Mouse (Mus musculus) liver, postnatal 0 days (tissue): ENCODE data around the gene Vmn2r16. TPM values are rescaled to one million over a fixed set of nuclear protein-coding genes. Genes with fewer than 3 reads are reported as not detected.

Source experiments
- ATAC-seq: fragments of 200-750 bp; cut with Nextera tagmentation; 2 replicates; pipeline ENCODE4 v1.8.0; 2017; ENCODE audit warnings: mild to moderate bottlenecking, moderate library complexity
- DNase-seq: peaks from one replicate; pipeline ENCODE4 v3.0.0-alpha.2; 2016
- H3K27ac ChIP-seq: fragments of 300-500 bp; sonication (generic); 2 replicates; pipeline ENCODE4 v1.5.1; 2014; ENCODE audit warnings: antibody characterized with exemption, moderate library complexity, mild to moderate bottlenecking, low read depth
- H3K27me3 ChIP-seq: fragments of 300-500 bp; sonication (generic); 2 replicates; pipeline ENCODE4 v1.6.1; 2014; ENCODE audit warnings: low read length, control low read depth, mixed read lengths; ENCODE audit not compliant: insufficient read depth
- H3K36me3 ChIP-seq: fragments of 300-500 bp; sonication (generic); replicated peaks from 2 replicates; pipeline ENCODE4 v1.6.1; 2014; ENCODE audit warnings: mild to moderate bottlenecking, control low read depth, low read length, moderate library complexity, mixed read lengths; ENCODE audit not compliant: insufficient read depth
- H3K4me1 ChIP-seq: fragments of 300-500 bp; sonication (generic); 2 replicates; pipeline ENCODE4 v1.6.1; 2014; ENCODE audit warnings: antibody characterized with exemption, mild to moderate bottlenecking, control low read depth; ENCODE audit not compliant: insufficient read depth
- H3K4me2 ChIP-seq: fragments of 300-500 bp; sonication (generic); 2 replicates; pipeline ENCODE4 v1.6.1; 2014; ENCODE audit warnings: low read depth, mild to moderate bottlenecking, low read length, moderate library complexity, mixed read lengths
- H3K4me3 ChIP-seq: fragments of 300-500 bp; sonication (generic); 2 replicates; pipeline ENCODE4 v1.5.1; 2014; ENCODE audit warnings: low read depth, low read length
- H3K9ac ChIP-seq: fragments of 300-500 bp; sonication (generic); replicated peaks from 2 replicates; pipeline ENCODE4 v1.6.1; 2014; ENCODE audit warnings: mild to moderate bottlenecking, moderate library complexity
- H3K9me3 ChIP-seq: fragments of 300-500 bp; sonication (generic); 2 replicates; pipeline ENCODE4 v1.6.1; 2016; ENCODE audit warnings: mild to moderate bottlenecking, control low read depth, low read length, mixed read lengths
- CTCF ChIP-seq: sonication (generic); IDR thresholded peaks from 2 replicates; pipeline ENCODE4 v1.5.1; 2016; ENCODE audit warnings: antibody characterized with exemption, low read depth
- EP300 ChIP-seq: IDR thresholded peaks from 2 replicates; pipeline ENCODE4 v1.6.1; 2016; ENCODE audit warnings: antibody characterized with exemption, low read depth, mild to moderate bottlenecking
- WGBS: fragments of 180-500 bp; shearing (Covaris S2); extraction: QIAGEN DNeasy Blood & Tissue Kit; methylation state at CpG from one replicate; pipeline ENCODE4 v1.1.7; 2014; ENCODE audit not compliant: insufficient replicate concordance; 5-methylcytosine and 5-hydroxymethylcytosine counted together
- polyA plus RNA-seq: library from polyadenylated mRNA; unstranded; fragments of >200 nt; fragmentation: Nextera tagmentation; extraction: Ambion mirVana; gene quantifications from 2 replicates; pipeline ENCODE4 v1.2.1, GENCODE M21; 2015

Vmn2r16 gene
- polyA plus RNA-seq: not detected in 2 replicates

DNA sequence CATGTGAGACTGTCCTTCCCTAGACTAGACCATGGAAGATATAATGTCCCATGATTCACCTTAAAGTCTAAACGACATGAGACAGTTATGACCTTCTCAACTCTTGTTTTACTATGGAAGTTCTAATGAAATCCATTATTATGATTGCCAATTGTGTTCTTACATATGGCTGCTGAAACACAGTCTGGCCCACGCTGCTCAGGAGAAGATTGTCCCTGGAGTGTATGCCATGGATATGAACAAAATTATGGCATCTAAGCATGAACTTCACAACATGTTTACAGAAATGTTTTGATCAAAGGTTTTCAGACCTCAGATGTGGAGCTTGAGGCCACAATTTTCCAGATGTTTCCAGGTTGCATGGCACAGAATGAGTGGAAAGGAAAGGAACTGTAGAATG lies at the start of gene Vmn2r16:
Gene Vmn2r16 (plus strand): TSS at position 301 of the 400 bp plus-strand sequence.
- H3K36me3 ChIP-seq: no peaks in the 10 kb centered on the region
- H3K4me2 ChIP-seq: no peak within 1 kb of the TSS
- TF ChIP-seq EP300 (no peak), CTCF (no peak)
- no peak within 1 kb of the TSS for H3K9ac ChIP-seq
- no peak within 1 kb of the TSS for H3K4me3 ChIP-seq
- H3K27ac ChIP-seq: no peak within 1 kb of the TSS
- ATAC-seq: no peak
- H3K4me1 ChIP-seq: no peaks in the 10 kb centered on the region
- WGBS: 41% methylated on average over 2 of the region's 2 CpGs
- no peaks in the 10 kb centered on the region for H3K27me3 ChIP-seq
- H3K9me3 ChIP-seq: no peaks in the 10 kb centered on the region
- no peak for DNase-seq

DNA sequence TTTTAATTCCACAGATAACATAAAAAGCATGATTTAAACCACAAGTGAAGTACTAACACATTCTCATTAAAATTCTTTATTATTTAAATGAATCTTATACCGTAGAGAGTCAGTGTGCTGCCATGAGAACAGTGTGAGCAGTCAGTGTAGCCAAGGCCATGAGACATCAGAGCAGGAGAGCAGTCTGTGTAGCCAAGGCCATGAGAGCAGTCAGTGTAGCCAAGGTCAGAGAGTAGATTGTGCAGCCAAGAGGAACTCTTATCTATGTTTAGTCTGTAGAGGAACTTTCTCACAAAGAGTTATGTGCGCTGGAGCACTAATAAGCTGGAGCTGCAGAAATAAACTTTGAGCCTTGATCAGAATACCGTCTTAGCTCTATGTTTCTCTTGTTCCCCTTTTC lies 35.3 kb upstream of the Vmn2r16 start:
- no peak overlapping the region for H3K27ac ChIP-seq

DNA sequence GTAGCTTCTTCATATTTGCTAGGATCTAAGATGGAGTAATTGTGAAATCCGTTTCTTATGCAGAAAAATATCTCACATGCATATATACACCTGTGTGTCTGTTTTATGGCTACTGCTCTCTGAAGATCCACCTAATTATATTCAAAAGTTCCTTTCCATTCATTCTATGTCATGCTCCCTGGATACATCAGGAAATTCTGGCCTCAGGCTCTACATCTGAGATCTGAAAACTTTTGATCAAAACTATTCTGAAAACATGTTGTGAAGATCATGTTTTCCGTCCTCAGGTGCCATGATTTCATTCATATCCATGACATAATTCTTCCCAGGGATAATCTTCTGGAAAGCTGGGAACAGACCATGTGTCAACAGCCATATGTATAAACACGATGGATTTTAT lies 32.4 kb upstream of the Vmn2r16 start, which contains the start of gene Vmn2r15:
Gene Vmn2r15 (minus strand): TSS at position 101 of the 400 bp plus-strand sequence.
- 47% methylated on average over 3 of the region's 3 CpGs for WGBS
- Histone ChIP-seq H3K27me3 (no peaks in the 10 kb centered on the region), H3K36me3 (no peaks in the 10 kb centered on the region), H3K4me1 (no peaks in the 10 kb centered on the region), H3K27ac (no peak within 1 kb of the TSS), H3K9me3 (no peaks in the 10 kb centered on the region), H3K9ac (no peak within 1 kb of the TSS), H3K4me3 (no peak within 1 kb of the TSS), H3K4me2 (no peak within 1 kb of the TSS)
- DNase-seq (no peak), ATAC-seq (no peak)
- TF ChIP-seq EP300 (no peak), CTCF (no peak)

More for the DNA sequence above, 35.3 kb upstream of the Vmn2r16 start:
- 66% methylated on average over 3 of the region's 3 CpGs for WGBS
- H3K4me2 ChIP-seq: no peak overlapping the region
- DNase-seq (no peak), ATAC-seq (no peak)
- no peak overlapping the region for H3K9ac ChIP-seq
- no peaks in the 10 kb centered on the region for H3K36me3 ChIP-seq
- H3K9me3 ChIP-seq: no peaks in the 10 kb centered on the region
- H3K27me3 ChIP-seq: no peaks in the 10 kb centered on the region
- no peak overlapping the region for H3K4me3 ChIP-seq
- no peaks in the 10 kb centered on the region for H3K4me1 ChIP-seq
- no peak for TF ChIP-seq CTCF
- no peak for TF ChIP-seq EP300

DNA sequence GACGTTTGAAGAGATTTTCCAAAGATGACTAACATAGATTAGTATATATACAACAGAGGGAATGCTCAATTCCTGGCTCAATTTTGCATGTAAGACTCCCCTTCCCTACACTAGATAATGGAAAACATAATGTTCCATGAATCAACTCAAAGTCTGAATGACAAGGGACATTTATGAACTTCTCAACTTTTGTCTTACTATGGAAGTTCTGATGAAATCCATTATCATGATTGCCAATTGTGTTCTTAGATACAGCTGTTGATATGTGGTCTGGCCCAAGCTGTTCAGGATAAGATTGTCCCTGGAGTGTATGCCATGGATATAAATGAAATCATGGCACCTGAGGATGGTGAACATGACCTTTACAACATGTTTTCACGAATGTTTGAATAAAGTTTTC lies 89.4 kb downstream of the Vmn2r16 start, which contains the start of gene Vmn2r17:
Gene Vmn2r17 (plus strand): TSS at position 301 of the 400 bp plus-strand sequence.
- 38% methylated on average over 2 of the region's 2 CpGs for WGBS

More for the DNA sequence above, 89.4 kb downstream of the Vmn2r16 start, which contains the start of gene Vmn2r17:
- Histone ChIP-seq H3K9ac (no peak within 1 kb of the TSS), H3K36me3 (no peaks in the 10 kb centered on the region), H3K27me3 (no peaks in the 10 kb centered on the region), H3K4me1 (no peaks in the 10 kb centered on the region), H3K9me3 (peaks cover 2% of the 10 kb centered on the region; the same call in 1 of the 2 replicates), H3K4me2 (no peak within 1 kb of the TSS), H3K4me3 (no peak within 1 kb of the TSS), H3K27ac (no peak within 1 kb of the TSS)
- ATAC-seq: no peak
- no peak for DNase-seq
- TF ChIP-seq CTCF: no peak
- no peak for TF ChIP-seq EP300

Other genes starting within 250 kb of the Vmn2r16 start
- gene Vmn2r12, start 232.2 kb upstream of the Vmn2r16 start, polyA plus RNA-seq: not detected in 2 replicates
- not detected in 2 replicates for gene Vmn2r13, start 138.0 kb upstream of the Vmn2r16 start, polyA plus RNA-seq
- not detected in 2 replicates for gene Vmn2r14, start 105.5 kb upstream of the Vmn2r16 start, polyA plus RNA-seq
- not detected in 2 replicates for gene Vmn2r15, start 32.5 kb upstream of the Vmn2r16 start, polyA plus RNA-seq
- gene Vmn2r17, start 89.5 kb downstream of the Vmn2r16 start, polyA plus RNA-seq: not detected in 2 replicates
- 8.9 and 10.2 TPM in 2 replicates for gene Crlf2, start 228.8 kb downstream of the Vmn2r16 start, polyA plus RNA-seq